Mouse (Mus musculus) C2C12 (cell line): ENCODE measurements around the gene Smim6. TPM values are rescaled to one million over a fixed set of nuclear protein-coding genes. Genes with fewer than 3 reads are reported as not detected.

ENCODE experiments used
- H3K27me3 ChIP-seq: one replicate; pipeline ENCODE4 v1.6.1; 2011; ENCODE audit not compliant: control insufficient read depth, insufficient read depth, insufficient read length
- H3K36me3 ChIP-seq: one replicate; pipeline ENCODE4 v1.6.1; 2011; ENCODE audit not compliant: control insufficient read depth, insufficient read depth
- H3K4me3 ChIP-seq: one replicate; pipeline ENCODE4 v1.5.1; 2011; ENCODE audit warnings: mild to moderate bottlenecking, control low read depth; ENCODE audit not compliant: poor library complexity, insufficient read depth, severe bottlenecking
- H3K79me2 ChIP-seq: one replicate; pipeline ENCODE4 v1.6.1; 2011; ENCODE audit not compliant: control insufficient read depth, insufficient read depth
- H3K79me3 ChIP-seq: one replicate; pipeline ENCODE4 v1.6.1; 2011; ENCODE audit warnings: low read depth, control low read depth
- H3ac ChIP-seq: one replicate; pipeline ENCODE3; 2011; ENCODE audit warnings: low read depth; ENCODE audit not compliant: control insufficient read depth, insufficient read length
- CEBPB ChIP-seq: IDR thresholded peaks from one replicate; pipeline ENCODE4 v1.6.1; 2011; ENCODE audit warnings: low read depth, mild to moderate bottlenecking, control low read depth, moderate library complexity
- CTCF ChIP-seq: IDR thresholded peaks from one replicate; pipeline ENCODE4 v1.5.1; 2011; ENCODE audit not compliant: control insufficient read depth, insufficient read depth, insufficient read length
- FOSL1 ChIP-seq: IDR thresholded peaks from one replicate; pipeline ENCODE4 v1.8.0; 2011; ENCODE audit warnings: mild to moderate bottlenecking, low read length; ENCODE audit not compliant: poor library complexity, insufficient read depth, severe bottlenecking
- MAX ChIP-seq: IDR thresholded peaks from one replicate; pipeline ENCODE4 v1.6.1; 2011; ENCODE audit warnings: mild to moderate bottlenecking, control low read depth
- MYOD1 ChIP-seq: IDR thresholded peaks from one replicate; pipeline ENCODE4 v1.6.1; 2011; ENCODE audit warnings: low read depth; ENCODE audit not compliant: control insufficient read depth, insufficient read length
- MYOG ChIP-seq: IDR thresholded peaks from one replicate; pipeline ENCODE4 v1.6.1; 2011; ENCODE audit not compliant: control insufficient read depth, insufficient read length; ENCODE audit errors: extremely low read depth
- USF1 ChIP-seq: IDR thresholded peaks from one replicate; pipeline ENCODE4 v1.6.1; 2011; ENCODE audit warnings: low read depth, mild to moderate bottlenecking, control low read depth, moderate library complexity
- polyA plus RNA-seq: library from polyadenylated mRNA; unstranded; fragments of >200 nt; fragmentation: generic; extraction: Trizol; gene quantifications from one replicate; pipeline ENCODE4 v1.2.1, GENCODE M21; 2012; ENCODE audit warnings: missing spikeins

Smim6 gene
- polyA plus RNA-seq, 1 experiment: 0.28 TPM

GRCm38 (mm10) chr11:115894755-115895520 is 16.9 kb upstream of the Smim6 start:
- Histone ChIP-seq H3K79me3 (no peaks in the 10 kb centered on the region), H3ac (no peak overlapping the region), H3K79me2 (no peaks in the 10 kb centered on the region), H3K36me3 (no peaks in the 10 kb centered on the region), H3K4me3 (no peak overlapping the region), H3K27me3 (peaks cover 7% of the 10 kb centered on the region)
- TF ChIP-seq MYOD1 (no peak), CEBPB (no peak), CTCF (no peak), MAX (no peak), FOSL1 (no peak), USF1 (no peak), MYOG (no peak)

- Histone ChIP-seq H3ac (no peak overlapping the region), H3K4me3 (no peak overlapping the region), H3K27me3 (no peaks in the 10 kb centered on the region), H3K79me2 (no peaks in the 10 kb centered on the region), H3K79me3 (no peaks in the 10 kb centered on the region), H3K36me3 (no peaks in the 10 kb centered on the region)
- TF ChIP-seq MYOD1 (no peak), USF1 (no peak), FOSL1 (no peak), CEBPB (no peak), MAX (no peak), CTCF (no peak), MYOG (no peak)
Observed at GRCm38 (mm10) chr11:115898446-115898845, 13.4 kb upstream of the Smim6 start.

- Histone ChIP-seq H3K79me2 (no peaks in the 10 kb centered on the region), H3K27me3 (no peaks in the 10 kb centered on the region), H3K4me3 (no peak overlapping the region), H3ac (peak overlapping the region; percentile 22), H3K36me3 (no peaks in the 10 kb centered on the region), H3K79me3 (no peaks in the 10 kb centered on the region)
- TF ChIP-seq CEBPB (no peak), USF1 (no peak), CTCF (peak; percentile 73)
Observed at GRCm38 (mm10) chr11:115898886-115899285, 12.9 kb upstream of the Smim6 start.

- TF ChIP-seq MYOD1 (peak; percentile 78), MYOG (no peak)
- no peak within 1 kb of the TSS for H3K4me3 ChIP-seq
Observed at GRCm38 (mm10) chr11:115899486-115900266, 12.1 kb upstream of the Smim6 start, which contains the start of gene Smim5. Gene Smim5, plus strand, starts transcription at chr11:115899966.

GRCm38 (mm10) chr11:115900561-115901337 is 11.1 kb upstream of the Smim6 start:
- TF ChIP-seq FOSL1 (no peak), MYOG (no peak), CTCF (no peak), USF1 (no peak), CEBPB (no peak), MYOD1 (no peak), MAX (no peak)
- Histone ChIP-seq H3K79me2 (no peaks in the 10 kb centered on the region), H3ac (no peak overlapping the region), H3K4me3 (no peak overlapping the region), H3K27me3 (no peaks in the 10 kb centered on the region), H3K36me3 (no peaks in the 10 kb centered on the region), H3K79me3 (no peaks in the 10 kb centered on the region)

More at GRCm38 (mm10) chr11:115899486-115900266, 12.1 kb upstream of the Smim6 start, which contains the start of gene Smim5:
- H3K79me2 ChIP-seq: no peaks in the 10 kb centered on the region
- H3ac ChIP-seq: peak within 1 kb of the TSS; percentile 22
- H3K27me3 ChIP-seq: no peaks in the 10 kb centered on the region
- no peaks in the 10 kb centered on the region for H3K79me3 ChIP-seq
- no peaks in the 10 kb centered on the region for H3K36me3 ChIP-seq
